Mouse (Mus musculus): ENCODE measurements around the gene Yeats2. TPM values are rescaled to one million over a fixed set of nuclear protein-coding genes. Genes with fewer than 3 reads are reported as not detected.

Yeats2 gene
- total RNA-seq, 2 experiments from 2014 or later, result 5.4 to 7.6 TPM

DNA sequence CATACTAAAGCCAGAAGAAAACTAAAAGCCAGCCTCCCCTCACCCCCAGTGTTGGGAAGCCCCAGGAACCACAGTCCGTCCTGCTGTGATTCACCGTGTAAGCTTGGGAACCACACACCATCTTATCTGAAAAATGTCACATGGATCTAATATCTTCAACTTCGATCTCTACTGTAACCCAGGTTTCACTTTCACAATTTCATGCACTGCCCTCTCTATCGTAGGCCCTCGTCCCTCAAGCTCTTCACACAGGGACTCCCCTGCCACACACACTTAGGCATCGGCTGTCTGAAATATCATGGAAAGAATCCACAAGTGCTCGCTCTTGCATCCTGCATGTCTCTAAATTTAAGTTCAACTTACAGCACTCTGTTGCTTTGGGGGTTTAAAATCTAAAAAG is 124.2 kb downstream of the Yeats2 start:
- intact Hi-C loops (cut with DNase I), result no loop called here
- DNase-seq, result no peak

GRCm38 (mm10) chr16:20271339-20271738 is 130.5 kb downstream of the Yeats2 start:
- no peak for DNase-seq
- intact Hi-C loops (cut with DNase I), result no loop called here

DNA sequence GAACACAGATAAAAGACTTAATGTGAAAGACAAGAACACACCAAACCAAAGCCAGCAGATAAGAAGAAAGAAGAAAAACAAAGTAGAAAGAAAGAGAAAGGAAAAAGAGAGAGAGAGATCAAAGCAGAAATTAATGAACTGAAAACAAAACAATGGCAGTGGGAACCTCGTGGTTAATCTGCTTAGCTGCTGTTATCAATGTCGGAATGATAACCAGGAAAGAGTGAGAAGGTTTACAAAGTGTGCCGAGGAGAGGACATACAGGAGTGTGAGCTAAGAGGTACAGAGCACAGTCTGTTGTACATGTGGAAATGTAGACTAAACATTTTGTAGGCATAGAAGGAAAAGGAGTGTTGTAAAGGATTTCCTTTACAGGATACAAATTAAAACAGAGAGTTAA is 132.1 kb downstream of the Yeats2 start:
- DNase-seq, result no peak
- intact Hi-C loops (cut with DNase I), result no loop called here

DNA sequence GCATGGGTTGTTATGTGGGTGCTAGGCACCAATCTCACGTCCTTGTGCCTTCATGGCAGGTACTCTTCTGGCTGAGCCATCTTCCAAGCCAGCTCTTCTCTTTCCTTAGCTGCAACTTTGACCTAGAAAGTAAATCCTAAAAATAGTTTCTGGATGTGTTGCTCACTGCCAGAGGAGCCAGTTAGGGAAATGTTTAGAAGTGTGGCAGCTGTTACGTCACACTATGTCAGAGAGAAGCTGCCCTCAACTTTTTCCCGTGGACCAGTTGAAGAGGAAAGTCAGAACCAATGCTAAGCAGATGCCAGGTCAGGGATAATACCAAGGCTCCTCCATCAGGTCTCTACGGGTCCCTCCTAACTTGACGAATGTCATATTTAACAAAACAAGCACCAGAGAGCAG is 138.5 kb downstream of the Yeats2 start:
- no peak for DNase-seq
- intact Hi-C loops (cut with DNase I), result no loop called here

GRCm38 (mm10) chr16:20280238-20280637 is 139.4 kb downstream of the Yeats2 start:
- intact Hi-C loops (cut with DNase I), result no loop called here
- no peak for DNase-seq

Other genes with a start within 250 kb of the Yeats2 start
- gene Klhl6, start 158.0 kb upstream of the Yeats2 start, total RNA-seq (2021), result 1 to 10 TPM; 1.1 to 1.3 TPM
- gene Klhl24, start 43.5 kb upstream of the Yeats2 start, total RNA-seq (2021), result 100 to 1,000 TPM; 161 to 207 TPM
- gene Map6d1, start 100.3 kb downstream of the Yeats2 start, total RNA-seq (2021), result under 1 TPM; 0.52 to 0.79 TPM
- gene Parl, start 161.3 kb downstream of the Yeats2 start, total RNA-seq (2021), result 10 to 100 TPM; 55.2 to 75.3 TPM
- 1 to 10 TPM in 1 of 2 experiments, not detected in 1; 1.2 TPM for gene Cyp2ab1, start 184.3 kb downstream of the Yeats2 start, total RNA-seq (2021)

All from gastrocnemius, postnatal 36 days (tissue).